Mouse (Mus musculus) B cell, adult 67 days (primary cell): ENCODE measurements around the gene Olfr743. TPM values are rescaled to one million over a fixed set of nuclear protein-coding genes. Genes with fewer than 3 reads are reported as not detected.

Experiments used
- total RNA-seq, 2 experiments: library from RNA; stranded (reverse); gene quantifications; 4 replicates each; pipeline ENCODE4 v1.2.4; 2023

The Olfr743 gene
- total RNA-seq = not detected

DNA sequence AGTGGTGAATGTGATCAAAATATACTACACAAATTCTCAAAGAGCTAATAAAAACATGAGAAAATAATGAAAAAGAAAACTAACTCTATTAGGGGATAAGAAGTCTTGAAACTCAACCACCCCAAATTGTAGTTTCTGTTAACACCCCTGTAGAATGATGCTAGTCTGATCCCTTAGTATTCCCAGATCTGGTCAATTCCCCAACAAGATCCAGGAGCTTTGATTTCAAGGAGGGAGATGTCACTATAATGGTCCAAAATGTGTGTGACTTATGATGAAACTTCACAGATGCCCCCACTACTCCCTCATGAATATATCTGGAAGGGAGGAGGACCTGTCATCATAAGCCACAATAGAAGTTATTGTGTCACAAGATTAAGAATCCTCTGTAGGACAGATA is at the start of gene Olfr743:
TSS of gene Olfr743 (plus strand) at position 301 of the 400 bp plus-strand sequence.

DNA sequence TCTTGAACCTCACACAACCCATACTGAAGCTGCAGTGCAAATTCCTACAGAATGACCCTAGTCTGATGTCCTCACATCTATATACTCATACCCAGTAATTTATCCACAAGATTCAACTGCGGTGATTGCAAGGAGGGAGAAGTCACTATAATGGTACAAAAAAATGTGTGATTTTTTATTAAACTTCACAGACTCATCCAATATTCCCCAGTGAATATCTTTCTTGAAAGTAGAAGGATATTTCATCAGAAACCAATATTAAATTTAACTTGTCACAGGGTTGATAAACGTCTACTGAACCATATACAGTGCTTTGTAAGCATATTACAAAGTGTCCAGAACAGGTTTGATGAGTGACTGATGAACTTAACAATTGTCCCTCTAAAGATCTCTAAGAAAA is 49.2 kb upstream of the Olfr743 start, which contains the start of gene Olfr741:
TSS of gene Olfr741 (plus strand) at position 301 of the 400 bp plus-strand sequence.

GRCm38 (mm10) chr14:50503300-50503699 is 18.3 kb upstream of the Olfr743 start, which contains the start of gene Olfr742:
Gene Olfr742 (plus strand): TSS chr14:50503600.

Other genes with a start within 250 kb of the Olfr743 start
- gene Olfr732, start 237.6 kb upstream of the Olfr743 start, total RNA-seq = not detected
- not detected for gene Olfr733, start 220.3 kb upstream of the Olfr743 start, total RNA-seq
- not detected for gene Olfr734, start 195.1 kb upstream of the Olfr743 start, total RNA-seq
- gene Olfr735, start 173.0 kb upstream of the Olfr743 start, total RNA-seq = not detected
- not detected for gene Tlr11, start 163.9 kb upstream of the Olfr743 start, total RNA-seq
- not detected for gene Olfr736, start 140.7 kb upstream of the Olfr743 start, total RNA-seq
- not detected for gene Olfr738, start 114.3 kb upstream of the Olfr743 start, total RNA-seq
- not detected for gene Olfr739, start 103.2 kb upstream of the Olfr743 start, total RNA-seq
- not detected for gene Olfr740, start 76.3 kb upstream of the Olfr743 start, total RNA-seq
- gene Olfr741, start 49.1 kb upstream of the Olfr743 start, total RNA-seq = not detected
- not detected for gene Olfr742, start 18.2 kb upstream of the Olfr743 start, total RNA-seq
- gene Olfr744, start 93.0 kb downstream of the Olfr743 start, total RNA-seq = not detected
- not detected for gene Olfr745, start 117.5 kb downstream of the Olfr743 start, total RNA-seq
- not detected for gene Olfr746, start 125.2 kb downstream of the Olfr743 start, total RNA-seq
- not detected for gene Olfr747, start 171.4 kb downstream of the Olfr743 start, total RNA-seq
- gene Olfr748, start 185.5 kb downstream of the Olfr743 start, total RNA-seq = not detected
- gene Olfr749, start 223.3 kb downstream of the Olfr743 start, total RNA-seq = not detected